Mouse (Mus musculus): ENCODE measurements around the gene Dock7. TPM values are rescaled to one million over a fixed set of nuclear protein-coding genes. Genes with fewer than 3 reads are reported as not detected.

Dock7 gene
- polyA plus RNA-seq, 1 experiment: not detected

DNA sequence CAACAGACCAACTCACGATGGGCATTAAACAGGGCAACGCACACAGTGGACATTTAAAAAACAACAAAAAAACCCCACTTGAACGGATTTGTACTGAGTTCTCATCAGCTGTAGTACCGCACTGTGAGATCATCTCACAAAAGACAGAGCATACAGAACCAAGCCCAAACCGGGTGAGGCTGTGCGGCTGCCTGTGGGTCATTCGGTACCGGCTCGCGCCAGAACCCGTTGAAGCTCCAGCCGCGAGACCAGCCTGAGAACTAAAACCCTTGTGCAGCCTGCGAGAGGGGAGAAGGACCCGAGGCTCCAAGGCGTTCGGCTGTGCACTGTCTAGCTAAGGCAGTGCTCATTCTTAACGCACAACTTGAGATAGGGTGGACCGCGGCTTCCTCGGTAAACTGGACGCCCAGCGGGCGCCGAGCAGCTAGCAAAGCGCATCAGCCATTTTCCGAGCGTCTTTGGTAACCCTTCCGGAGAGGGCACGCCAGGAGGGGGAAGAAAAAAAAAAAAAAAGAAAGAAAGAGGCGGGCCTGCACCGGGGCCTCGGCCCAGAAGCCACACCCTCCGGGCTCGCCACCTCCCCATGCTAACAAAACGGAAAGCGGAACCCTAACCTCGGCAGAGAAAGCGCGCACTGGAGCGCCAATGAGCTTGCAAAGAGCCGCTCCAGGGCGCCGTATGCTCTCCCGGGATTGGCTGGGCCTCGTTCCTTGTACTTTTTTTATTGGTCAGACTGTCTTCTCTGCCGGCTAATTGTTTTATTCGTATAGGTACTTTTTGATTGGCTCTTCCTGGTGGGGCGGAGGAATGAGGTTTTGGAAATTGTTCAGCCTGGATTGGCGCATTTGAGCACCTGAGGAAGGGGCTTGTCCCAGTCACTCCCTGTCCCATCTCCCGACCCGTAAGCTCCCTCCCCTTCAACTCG lies 197.8 kb downstream of the Dock7 start:
- TF ChIP-seq POLR2A (IDR thresholded peaks at IDR 0.05; ENCODE audit: insufficient read depth, low read depth, low read length) (peak; percentile 47), CTCF (IDR thresholded peaks at IDR 0.05; ENCODE audit: insufficient read depth, low read depth, low read length) (no peak)
- H3K4me1 ChIP-seq (ENCODE audit: control insufficient read depth, insufficient read depth, low read length): peaks cover 7% of the 10 kb centered on the region; the same call in 1 of the 2 replicates
- WGBS: under 1% methylated on average over 52 of the region's 53 CpGs
- H3K27ac ChIP-seq (ENCODE audit: insufficient read depth, low read depth, low read length): peak overlapping the region; percentile 75
- H3K4me3 ChIP-seq (ENCODE audit: insufficient read depth, low read depth, low read length): peak overlapping the region; percentile 72

DNA sequence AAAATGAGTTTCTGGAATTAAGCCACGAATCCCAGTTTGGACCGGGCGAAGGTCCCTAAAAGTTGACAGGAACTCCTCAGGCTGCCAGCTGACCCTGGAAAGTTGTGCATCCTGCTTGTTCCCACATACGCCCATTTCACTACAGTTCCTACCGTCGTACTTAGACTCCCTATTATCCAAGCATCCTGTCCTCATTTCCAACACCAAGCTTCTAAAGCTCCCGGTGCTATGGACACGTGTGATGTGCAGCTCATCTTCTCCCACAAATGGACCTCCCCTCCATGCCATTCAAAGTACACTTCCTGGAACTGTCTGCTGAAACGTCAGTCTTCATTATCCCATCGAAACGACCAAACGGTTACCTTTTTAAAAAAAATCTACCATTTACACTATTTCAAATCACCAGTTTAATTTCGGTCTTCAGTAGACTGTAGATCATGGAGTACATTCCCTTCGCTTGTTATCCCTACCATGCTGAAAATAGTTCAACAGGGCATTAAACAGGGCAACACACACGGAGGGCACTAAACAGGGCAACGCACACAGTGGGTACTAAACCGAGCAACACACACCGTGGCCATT lies 198.6 kb downstream of the Dock7 start:
- peaks cover 7% of the 10 kb centered on the region; the same call in 1 of the 2 replicates for H3K4me1 ChIP-seq (ENCODE audit: control insufficient read depth, insufficient read depth, low read length)
- 5% methylated on average over 18 of the region's 18 CpGs for WGBS
- H3K4me3 ChIP-seq (ENCODE audit: insufficient read depth, low read depth, low read length): peak overlapping the region; percentile 72
- peak overlapping the region; percentile 75 for H3K27ac ChIP-seq (ENCODE audit: insufficient read depth, low read depth, low read length)
- no peak for TF ChIP-seq CTCF (IDR thresholded peaks at IDR 0.05; ENCODE audit: insufficient read depth, low read depth, low read length)
- TF ChIP-seq POLR2A (IDR thresholded peaks at IDR 0.05; ENCODE audit: insufficient read depth, low read depth, low read length): no peak

DNA sequence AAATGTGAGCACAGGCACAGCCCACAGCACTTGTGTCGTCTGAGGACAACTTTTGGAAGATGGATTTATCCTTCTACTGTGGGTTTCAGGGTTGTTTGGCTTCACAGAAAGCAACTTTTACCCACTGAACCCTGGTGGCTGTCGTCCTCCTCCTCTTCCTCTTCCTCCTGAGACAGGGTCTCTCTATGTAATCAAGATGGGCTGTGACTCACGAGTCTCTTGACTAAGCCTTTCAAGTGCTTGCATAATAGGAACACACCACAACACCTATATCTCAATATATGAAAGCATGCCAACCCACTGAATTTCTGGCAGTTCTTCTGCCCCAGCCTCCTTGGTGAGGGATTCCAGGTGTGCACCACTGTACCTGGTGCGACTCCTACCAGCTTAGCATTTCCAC lies 199.8 kb downstream of the Dock7 start:
- H3K4me1 ChIP-seq (ENCODE audit: control insufficient read depth, insufficient read depth, low read length): peaks cover 7% of the 10 kb centered on the region; the same call in 1 of the 2 replicates
- H3K27ac ChIP-seq (ENCODE audit: insufficient read depth, low read depth, low read length): no peak overlapping the region
- WGBS: 95% methylated on average over 4 of the region's 4 CpGs
- TF ChIP-seq POLR2A (IDR thresholded peaks at IDR 0.05; ENCODE audit: insufficient read depth, low read depth, low read length) (no peak), CTCF (IDR thresholded peaks at IDR 0.05; ENCODE audit: insufficient read depth, low read depth, low read length) (no peak)
- no peak overlapping the region for H3K4me3 ChIP-seq (ENCODE audit: insufficient read depth, low read depth, low read length)

DNA sequence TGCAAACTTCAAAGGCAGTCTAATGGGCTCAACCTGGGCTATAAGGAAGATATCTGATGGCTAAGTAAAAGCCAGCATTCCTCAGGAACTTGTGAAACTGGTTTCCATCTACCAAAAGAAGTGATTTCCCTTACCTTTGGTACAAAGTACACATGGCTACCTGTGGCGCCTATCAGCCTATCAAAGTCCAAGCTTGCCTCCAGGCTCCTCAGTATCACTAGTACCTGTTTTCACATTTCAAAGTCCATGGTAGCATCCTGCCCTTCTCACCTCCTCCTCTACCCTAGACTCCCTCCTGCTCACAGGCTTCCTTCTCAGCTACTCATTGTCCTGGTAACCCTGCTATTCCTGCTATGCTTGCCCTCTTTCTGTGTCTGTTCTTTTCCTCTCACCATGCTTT lies 202.5 kb downstream of the Dock7 start:
- Histone ChIP-seq H3K4me3 (ENCODE audit: insufficient read depth, low read depth, low read length) (no peak overlapping the region), H3K4me1 (ENCODE audit: control insufficient read depth, insufficient read depth, low read length) (peaks cover 4% of the 10 kb centered on the region; the same call in 1 of the 2 replicates), H3K27ac (ENCODE audit: insufficient read depth, low read depth, low read length) (no peak overlapping the region)
- no peak for TF ChIP-seq CTCF (IDR thresholded peaks at IDR 0.05; ENCODE audit: insufficient read depth, low read depth, low read length)
- TF ChIP-seq POLR2A (IDR thresholded peaks at IDR 0.05; ENCODE audit: insufficient read depth, low read depth, low read length): no peak
- WGBS: 90% methylated on average over 1 of the region's 1 CpGs

DNA sequence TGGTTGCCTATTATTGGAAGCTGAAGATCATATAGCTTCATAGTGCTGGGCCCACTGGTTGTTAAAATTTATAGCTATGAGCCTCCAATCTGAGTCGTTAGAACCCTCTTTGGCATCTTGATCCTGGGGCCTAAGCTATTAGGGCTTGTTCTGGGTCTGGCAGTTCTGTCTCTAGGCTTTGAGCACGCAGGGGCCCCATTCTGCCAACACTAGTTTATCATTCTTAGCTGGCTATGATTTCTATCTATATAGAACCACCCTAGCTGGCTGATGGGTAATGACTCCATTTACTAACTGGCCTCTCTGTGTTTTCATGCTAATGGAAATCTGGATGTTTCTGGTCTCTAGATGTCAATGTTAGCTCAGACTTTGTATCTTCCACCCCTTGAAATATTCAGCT lies 203.0 kb downstream of the Dock7 start:
- Histone ChIP-seq H3K4me3 (ENCODE audit: insufficient read depth, low read depth, low read length) (no peak overlapping the region), H3K27ac (ENCODE audit: insufficient read depth, low read depth, low read length) (no peak overlapping the region), H3K4me1 (ENCODE audit: control insufficient read depth, insufficient read depth, low read length) (peaks cover 4% of the 10 kb centered on the region; the same call in 1 of the 2 replicates)
- TF ChIP-seq POLR2A (IDR thresholded peaks at IDR 0.05; ENCODE audit: insufficient read depth, low read depth, low read length) (no peak), CTCF (IDR thresholded peaks at IDR 0.05; ENCODE audit: insufficient read depth, low read depth, low read length) (no peak)
- WGBS: 96% methylated on average over 2 of the region's 2 CpGs

DNA sequence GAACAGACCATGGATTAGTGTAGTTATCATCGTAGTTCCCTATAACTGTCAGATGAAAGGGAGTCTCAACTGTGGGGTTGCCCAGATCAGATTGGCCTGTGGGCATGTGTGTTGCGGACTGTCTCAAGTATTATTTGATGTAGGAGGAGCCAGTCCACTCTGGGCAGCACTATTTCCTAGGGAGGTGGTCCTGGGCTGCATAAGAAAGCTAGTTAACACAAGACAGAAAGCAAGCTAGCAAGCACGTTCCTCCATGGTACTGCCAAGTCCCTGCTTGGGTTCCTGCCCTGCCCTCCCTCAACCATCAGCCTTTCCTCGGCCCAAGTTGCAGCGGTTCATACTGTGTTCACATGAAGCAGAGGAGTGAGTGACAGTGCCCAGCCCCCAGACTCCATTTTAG lies 210.5 kb downstream of the Dock7 start:
- Histone ChIP-seq H3K4me3 (ENCODE audit: insufficient read depth, low read depth, low read length) (no peak overlapping the region), H3K4me1 (ENCODE audit: control insufficient read depth, insufficient read depth, low read length) (no peaks in the 10 kb centered on the region), H3K27ac (ENCODE audit: insufficient read depth, low read depth, low read length) (no peak overlapping the region)
- no peak for TF ChIP-seq CTCF (IDR thresholded peaks at IDR 0.05; ENCODE audit: insufficient read depth, low read depth, low read length)
- TF ChIP-seq POLR2A (IDR thresholded peaks at IDR 0.05; ENCODE audit: insufficient read depth, low read depth, low read length): no peak
- 88% methylated on average over 5 of the region's 5 CpGs for WGBS

DNA sequence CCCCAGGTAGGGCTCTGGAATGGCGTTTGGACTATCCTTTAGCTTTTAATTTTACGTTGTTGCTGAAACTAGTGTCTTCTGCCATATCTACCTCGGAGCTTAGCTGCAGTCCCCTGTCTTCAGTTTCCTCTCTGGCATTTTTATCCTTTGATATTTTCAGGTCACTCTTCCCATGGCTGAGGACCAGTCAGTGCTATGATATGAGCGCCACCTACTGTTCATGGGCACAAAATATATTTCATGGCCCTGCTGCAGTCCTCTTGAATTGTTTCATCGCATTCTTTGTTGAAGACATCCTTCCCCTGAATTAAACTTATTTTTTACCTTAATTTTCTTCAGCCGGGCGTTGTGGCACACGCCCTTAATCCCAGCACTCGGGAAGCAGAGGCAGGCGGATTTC lies 233.6 kb downstream of the Dock7 start:
- 20% methylated on average over 10 of the region's 10 CpGs for whole genome bisulfite sequencing
- no peaks in the 10 kb centered on the region for H3K4me1 ChIP-seq (ENCODE audit: control insufficient read depth, insufficient read depth, low read length)
- no peak overlapping the region for H3K27ac ChIP-seq (ENCODE audit: insufficient read depth, low read depth, low read length)
- TF ChIP-seq POLR2A (IDR thresholded peaks at IDR 0.05; ENCODE audit: insufficient read depth, low read depth, low read length) (no peak), CTCF (IDR thresholded peaks at IDR 0.05; ENCODE audit: insufficient read depth, low read depth, low read length) (no peak)
- H3K4me3 ChIP-seq (ENCODE audit: insufficient read depth, low read depth, low read length): no peak overlapping the region

Other genes starting within 250 kb of the Dock7 start
- 86.3 TPM in 1 of 2 replicates, not detected in the other for gene Usp1, start 197.1 kb downstream of the Dock7 start, polyA plus RNA-seq (2012; ENCODE audit: insufficient read depth, insufficient read length, low replicate concordance, missing spikeins)
- not detected in 2 replicates for gene Angptl3, start 90.0 kb downstream of the Dock7 start, polyA plus RNA-seq (2012; ENCODE audit: insufficient read depth, insufficient read length, low replicate concordance, missing spikeins)
- not detected in 2 replicates for gene Atg4c, start 73.0 kb upstream of the Dock7 start, polyA plus RNA-seq (2012; ENCODE audit: insufficient read depth, insufficient read length, low replicate concordance, missing spikeins)
- gene Gm12689, start 175.0 kb upstream of the Dock7 start, polyA plus RNA-seq (2012; ENCODE audit: insufficient read depth, insufficient read length, low replicate concordance, missing spikeins): not detected in 2 replicates

All from olfactory bulb, adult 2 months (tissue).